Mouse (Mus musculus): ENCODE results near the gene Olfr1465.

Gene Olfr1465

GRCm38 (mm10) chr19:13315441-13315840, at the start of gene Olfr1465:
Gene Olfr1465, minus strand, starts transcription at chr19:13315541.
- no peak for DNase-seq (ENCODE audit: low read depth, low spot score)

DNA sequence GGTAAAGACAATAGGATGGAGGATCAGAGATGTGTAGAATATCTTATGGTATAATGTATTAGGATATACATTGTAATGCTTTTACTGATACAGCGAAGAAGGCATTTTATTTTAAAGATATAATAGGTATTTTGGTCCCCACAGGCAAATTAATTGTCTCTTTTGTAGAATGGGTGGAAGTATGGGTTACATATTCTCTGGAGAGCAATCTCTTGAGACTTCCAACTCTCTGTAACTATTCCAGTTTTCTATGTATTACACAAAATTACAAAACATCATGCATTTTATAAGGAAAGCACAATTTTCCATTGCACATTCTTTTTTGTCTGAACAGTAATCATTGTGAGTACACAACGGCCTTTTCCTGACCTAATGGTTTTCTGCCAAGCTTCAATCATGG, 46.6 kb upstream of the Olfr1465 start, which contains the start of gene Olfr1467:
Gene Olfr1467 (plus strand): TSS at position 301 of the 400 bp plus-strand sequence.
- DNase-seq (ENCODE audit: low read depth, low spot score), result no peak

- no peak for DNase-seq (ENCODE audit: low read depth, low spot score)
Measured at GRCm38 (mm10) chr19:13338562-13338961, 23.2 kb upstream of the Olfr1465 start, which contains the start of gene Olfr1466. Gene Olfr1466, plus strand, starts transcription at chr19:13338862.
